Mouse (Mus musculus): ENCODE data around the gene Stat2. TPM values are rescaled to one million over a fixed set of nuclear protein-coding genes. Genes with fewer than 3 reads are reported as not detected.
A peak's percentile ranks its signal among the peaks of the same experiment; 100 is the strongest.
"Not testable (repeated sequence)": the region's sequence is repeated elsewhere in the genome, so short reads cannot be mapped to it uniquely, and the experiment has no call there.

Gene Stat2
- polyA plus RNA-seq, 1 experiment from 2014 or later, result 15.1 TPM

DNA sequence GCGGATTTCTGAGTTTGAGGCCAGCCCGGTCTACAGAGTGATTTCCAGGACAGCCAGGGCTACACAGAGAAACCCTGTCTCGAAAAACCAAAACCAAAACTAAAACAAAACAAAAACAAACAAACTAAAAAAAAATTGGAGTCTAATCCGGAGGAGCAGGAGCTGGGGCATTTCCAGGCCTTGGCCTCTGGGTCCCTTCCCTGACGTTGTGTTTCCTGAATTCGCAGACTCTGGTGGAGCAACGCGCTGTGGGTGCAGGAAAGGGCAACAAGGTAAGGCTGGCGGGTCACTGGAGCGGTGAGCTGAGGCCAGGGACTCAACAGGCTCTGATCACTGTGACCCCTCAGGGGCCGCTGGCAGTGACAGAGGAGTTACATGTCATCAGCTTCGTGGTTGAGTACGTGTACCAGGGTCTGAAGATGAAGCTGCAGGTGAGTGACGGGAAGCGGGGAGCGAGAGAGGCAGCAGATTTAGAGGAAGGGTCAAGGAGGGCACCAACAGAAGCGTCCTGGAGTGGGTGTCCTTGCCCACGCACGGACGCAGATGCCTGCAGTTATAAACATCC, 12.6 kb downstream of the Stat2 start:
- WGBS, result 88% methylated on average over 20 of the region's 20 CpGs
- no peaks in the 10 kb centered on the region for H3K27me3 ChIP-seq (replicated peaks)
- H3K4me1 ChIP-seq (replicated peaks), result no peaks in the 10 kb centered on the region
- peaks cover 23% of the 10 kb centered on the region for H3K36me3 ChIP-seq
- no peak for ATAC-seq
- H3K4me2 ChIP-seq (replicated peaks), result no peak overlapping the region
- H3K27ac ChIP-seq, result no peak overlapping the region
- H3K4me3 ChIP-seq (replicated peaks), result no peak overlapping the region
- H3K9ac ChIP-seq, result no peak overlapping the region
- H3K9me3 ChIP-seq, result no peaks in the 10 kb centered on the region

GRCm38 (mm10) chr10:128283604-128284579, 13.5 kb downstream of the Stat2 start:
- Histone ChIP-seq H3K27me3 (replicated peaks) (no peaks in the 10 kb centered on the region), H3K27ac (no peak overlapping the region), H3K4me2 (replicated peaks) (no peak overlapping the region), H3K36me3 (peaks cover 23% of the 10 kb centered on the region), H3K4me1 (replicated peaks) (no peaks in the 10 kb centered on the region), H3K9me3 (no peaks in the 10 kb centered on the region), H3K9ac (no peak overlapping the region), H3K4me3 (replicated peaks) (no peak overlapping the region)
- WGBS, result 67% methylated on average over 31 of the region's 31 CpGs
- no peak for ATAC-seq

DNA sequence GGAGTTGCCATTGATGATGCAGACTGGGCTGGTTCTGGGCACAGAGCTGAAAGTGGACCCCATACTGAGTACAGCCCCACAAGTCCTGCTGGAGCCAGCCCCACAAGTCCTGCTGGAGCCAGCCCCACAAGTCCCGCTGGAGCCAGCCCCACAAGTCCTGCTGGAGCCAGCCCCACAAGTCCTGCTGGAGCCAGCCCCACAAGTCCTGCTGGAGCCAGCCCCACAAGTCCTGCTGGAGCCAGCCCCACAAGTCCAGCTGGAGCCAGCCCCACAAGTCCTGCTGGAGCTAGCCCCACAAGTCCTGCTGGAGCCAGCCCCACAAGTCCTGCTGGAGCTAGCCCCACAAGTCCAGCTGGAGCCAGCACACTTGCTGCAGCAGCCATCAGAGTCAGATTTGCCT, 20.2 kb downstream of the Stat2 start:
- not testable (repeated sequence) for H3K9me3 ChIP-seq; H3K4me3 ChIP-seq (replicated peaks); H3K4me2 ChIP-seq (replicated peaks); H3K4me1 ChIP-seq (replicated peaks); H3K9ac ChIP-seq; H3K27ac ChIP-seq; ATAC-seq; H3K27me3 ChIP-seq (replicated peaks)
- peaks cover 13% of the 10 kb centered on the region; the same call in 1 of the 2 replicates for H3K36me3 ChIP-seq
- WGBS, result 80% methylated on average over 1 of the region's 1 CpGs

- no peaks in the 10 kb centered on the region for H3K9me3 ChIP-seq
- H3K27me3 ChIP-seq (replicated peaks), result no peaks in the 10 kb centered on the region
- WGBS, result 73% methylated on average over 13 of the region's 13 CpGs
- no peak for ATAC-seq
- H3K36me3 ChIP-seq, result 0 out of 2 replicates have a peak, but pooled peaks cover 3% of the 10 kb centered on the region
- H3K9ac ChIP-seq, result no peak overlapping the region
- H3K4me1 ChIP-seq (replicated peaks), result peaks cover 10% of the 10 kb centered on the region; the same call in 1 of the 2 replicates
- H3K4me3 ChIP-seq (replicated peaks), result no peak overlapping the region
- no peak overlapping the region for H3K4me2 ChIP-seq (replicated peaks)
- H3K27ac ChIP-seq, result no peak overlapping the region
These were observed 26.2 kb downstream of the Stat2 start for GRCm38 (mm10) chr10:128296370-128297090.

DNA sequence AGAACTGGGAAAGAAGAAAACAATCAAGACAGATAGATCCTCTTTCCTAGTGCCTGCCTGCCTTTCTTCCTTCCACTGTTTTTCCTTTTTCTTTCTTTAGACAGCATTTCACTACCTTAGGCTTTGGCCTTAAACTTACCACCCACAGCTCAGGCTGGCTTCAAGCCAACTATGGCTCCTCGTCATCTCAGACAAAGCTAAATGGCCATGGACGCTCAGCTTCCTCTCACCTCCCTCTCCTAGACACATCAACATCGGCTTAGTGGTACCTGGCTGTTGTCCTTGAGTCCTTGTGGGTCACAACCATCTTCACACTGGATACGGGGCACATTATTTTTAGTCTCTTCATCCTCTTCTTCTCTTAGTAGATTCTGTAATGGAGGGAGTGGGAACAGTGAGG, 26.9 kb downstream of the Stat2 start:
- H3K36me3 ChIP-seq, result no peaks in the 10 kb centered on the region
- peaks cover 10% of the 10 kb centered on the region; the same call in 1 of the 2 replicates for H3K4me1 ChIP-seq (replicated peaks)
- no peak for ATAC-seq
- 62% methylated on average over 4 of the region's 4 CpGs for WGBS
- H3K9me3 ChIP-seq, result no peaks in the 10 kb centered on the region
- no peak overlapping the region for H3K4me3 ChIP-seq (replicated peaks)
- no peaks in the 10 kb centered on the region for H3K27me3 ChIP-seq (replicated peaks)
- 0 out of 2 replicates have a peak overlapping the region, but pooled peaks have one; percentile 28 for H3K27ac ChIP-seq
- no peak overlapping the region for H3K4me2 ChIP-seq (replicated peaks)
- no peak overlapping the region for H3K9ac ChIP-seq

DNA sequence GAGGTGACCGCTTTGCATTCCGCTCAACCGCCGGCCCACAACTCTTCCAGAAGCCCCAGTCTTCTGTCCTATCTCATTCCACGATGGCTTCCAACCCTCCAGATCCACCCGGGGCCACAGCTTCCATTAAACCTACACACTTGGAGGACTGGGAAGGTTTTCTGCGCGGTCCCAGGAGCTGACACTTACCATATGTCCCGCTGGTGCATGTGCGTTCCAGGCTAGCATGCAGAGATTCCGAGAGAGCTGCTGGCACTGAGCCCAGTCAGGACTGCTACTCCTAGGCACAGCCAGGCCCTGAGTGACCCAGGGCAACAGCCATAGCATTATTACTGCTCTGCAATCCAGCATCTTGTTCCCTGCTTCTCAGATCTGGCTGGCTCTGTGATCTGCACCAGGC, 27.3 kb downstream of the Stat2 start:
- ATAC-seq, result peak; percentile 60
- Histone ChIP-seq H3K4me2 (replicated peaks) (no peak overlapping the region), H3K27ac (peak overlapping the region; percentile 28; the same call in 1 of the 2 replicates), H3K9me3 (no peaks in the 10 kb centered on the region), H3K36me3 (no peaks in the 10 kb centered on the region), H3K9ac (no peak overlapping the region), H3K4me3 (replicated peaks) (no peak overlapping the region), H3K4me1 (replicated peaks) (peaks cover 10% of the 10 kb centered on the region; the same call in 1 of the 2 replicates), H3K27me3 (replicated peaks) (no peaks in the 10 kb centered on the region)
- 64% methylated on average over 11 of the region's 11 CpGs for WGBS

DNA sequence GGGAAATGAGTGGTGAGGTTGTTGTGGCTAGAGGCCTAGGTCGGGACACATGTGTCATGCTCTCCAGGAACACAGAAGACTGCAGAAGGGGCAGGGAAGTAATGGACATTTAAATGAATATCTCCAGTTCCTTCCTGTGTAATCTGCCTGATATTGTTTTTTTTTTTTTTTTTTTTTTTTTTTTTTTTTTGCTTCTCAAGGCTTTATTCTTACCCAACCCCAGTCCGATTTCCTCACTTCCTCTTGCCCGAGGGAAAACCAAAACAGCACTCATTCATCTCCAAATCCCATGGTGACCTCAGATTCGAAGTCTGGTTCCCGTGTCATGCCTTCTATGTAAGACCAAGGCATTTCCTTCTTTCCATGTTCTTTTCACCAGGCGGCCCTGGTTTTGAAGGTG, 27.9 kb downstream of the Stat2 start:
- no peak for ATAC-seq
- Histone ChIP-seq H3K4me1 (replicated peaks) (peaks cover 10% of the 10 kb centered on the region; the same call in 1 of the 2 replicates), H3K4me2 (replicated peaks) (no peak overlapping the region), H3K27ac (0 out of 2 replicates have a peak overlapping the region, but pooled peaks have one; percentile 28), H3K4me3 (replicated peaks) (no peak overlapping the region), H3K36me3 (no peaks in the 10 kb centered on the region), H3K9ac (no peak overlapping the region), H3K27me3 (replicated peaks) (no peaks in the 10 kb centered on the region), H3K9me3 (no peaks in the 10 kb centered on the region)
- 69% methylated on average over 6 of the region's 6 CpGs for WGBS

DNA sequence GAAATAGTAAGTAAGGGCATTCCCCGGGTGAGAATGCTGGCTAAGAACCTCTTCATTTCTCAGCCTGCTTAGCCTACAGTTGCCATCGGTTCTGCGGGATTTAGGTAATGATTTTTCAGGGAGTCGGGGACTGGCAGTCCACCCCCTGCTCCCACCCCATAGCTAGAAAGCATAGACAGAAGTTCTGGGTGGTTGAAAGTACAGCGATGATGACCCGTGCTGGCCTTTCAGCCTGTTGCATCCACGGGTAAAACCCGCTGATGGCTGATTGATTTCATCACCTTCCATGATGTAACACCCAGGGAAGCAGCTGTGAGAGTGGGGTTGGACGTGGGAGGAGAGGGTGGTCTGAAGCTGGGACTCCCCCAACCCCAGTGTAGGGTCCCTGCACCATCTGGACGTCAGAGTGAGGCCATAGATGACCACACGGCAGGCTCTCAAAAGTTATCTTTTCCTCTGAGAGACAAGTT, 28.4 kb downstream of the Stat2 start, which contains the start of gene Il23a:
Gene Il23a (minus strand): TSS at position 51 of the 470 bp plus-strand sequence.
- Histone ChIP-seq H3K9me3 (no peaks in the 10 kb centered on the region), H3K27me3 (replicated peaks) (no peaks in the 10 kb centered on the region), H3K27ac (peak within 1 kb of the TSS; percentile 28; the same call in 1 of the 2 replicates), H3K4me3 (replicated peaks) (no peak within 1 kb of the TSS), H3K4me1 (replicated peaks) (peaks cover 10% of the 10 kb centered on the region; the same call in 1 of the 2 replicates), H3K4me2 (replicated peaks) (no peak within 1 kb of the TSS), H3K36me3 (no peaks in the 10 kb centered on the region), H3K9ac (no peak within 1 kb of the TSS)
- no peak for ATAC-seq
- WGBS, result 80% methylated on average over 11 of the region's 11 CpGs

GRCm38 (mm10) chr10:128302357-128302756, 32.0 kb downstream of the Stat2 start:
- Histone ChIP-seq H3K9me3 (no peaks in the 10 kb centered on the region), H3K4me2 (replicated peaks) (peak overlapping the region; percentile 68), H3K4me3 (replicated peaks) (peak overlapping the region; percentile 42), H3K36me3 (no peaks in the 10 kb centered on the region), H3K27ac (peak overlapping the region; percentile 94), H3K4me1 (replicated peaks) (peaks cover 12% of the 10 kb centered on the region), H3K9ac (peak overlapping the region; percentile 54), H3K27me3 (replicated peaks) (no peaks in the 10 kb centered on the region)
- no peak for ATAC-seq
- 27% methylated on average over 3 of the region's 3 CpGs for WGBS

- peak; percentile 59 for ATAC-seq
- 1% methylated on average over 9 of the region's 9 CpGs for WGBS
- H3K36me3 ChIP-seq, result no peaks in the 10 kb centered on the region
These were observed 32.4 kb downstream of the Stat2 start for GRCm38 (mm10) chr10:128302785-128303125.

GRCm38 (mm10) chr10:128303126-128304021, 33.0 kb downstream of the Stat2 start, which contains the start of gene Pan2:
TSS of gene Pan2 (plus strand) at chr10:128303335.
- Histone ChIP-seq H3K36me3 (no peaks in the 10 kb centered on the region), H3K27ac (peak within 1 kb of the TSS; percentile 94), H3K27me3 (replicated peaks) (no peaks in the 10 kb centered on the region), H3K9ac (peak within 1 kb of the TSS; percentile 54), H3K4me3 (replicated peaks) (peak within 1 kb of the TSS; percentile 42), H3K9me3 (no peaks in the 10 kb centered on the region), H3K4me2 (replicated peaks) (peak within 1 kb of the TSS; percentile 75), H3K4me1 (replicated peaks) (peaks cover 6% of the 10 kb centered on the region)
- peak; percentile 100 for ATAC-seq
- 2% methylated on average over 37 of the region's 37 CpGs for WGBS

More at GRCm38 (mm10) chr10:128302785-128303125, 32.4 kb downstream of the Stat2 start:
- H3K4me2 ChIP-seq (replicated peaks), result peak overlapping the region; percentile 68
- H3K9me3 ChIP-seq, result no peaks in the 10 kb centered on the region
- H3K9ac ChIP-seq, result peak overlapping the region; percentile 54
- H3K4me1 ChIP-seq (replicated peaks), result peaks cover 9% of the 10 kb centered on the region
- H3K27ac ChIP-seq, result peak overlapping the region; percentile 94
- H3K4me3 ChIP-seq (replicated peaks), result peak overlapping the region; percentile 42
- H3K27me3 ChIP-seq (replicated peaks), result no peaks in the 10 kb centered on the region

All from intestine, embryonic 15.5 days (tissue).